Mouse (Mus musculus) adrenal gland, postnatal 14 days (tissue): ENCODE data around the gene Irgm1. TPM values are rescaled to one million over a fixed set of nuclear protein-coding genes. Genes with fewer than 3 reads are reported as not detected.
"Not testable (repeated sequence)": the region's sequence is repeated elsewhere in the genome, so short reads cannot be mapped to it uniquely, and the experiment has no call there.

ENCODE experiments used
- DNase-seq: peaks from one replicate; pipeline ENCODE4 v3.0.0; 2021; ENCODE audit warnings: mixed read lengths
- long read RNA-seq, 2 experiments: library from polyadenylated mRNA; stranded (forward); transcript quantifications; one replicate each; pipeline ENCODE4 v2.0.0; 2021
- total RNA-seq: library from RNA; stranded (reverse); gene quantifications from 2 replicates; pipeline ENCODE4 v1.2.3, GENCODE M21; 2021

The Irgm1 gene
- total RNA-seq: 15.2 and 19.0 TPM in 2 replicates
- long read RNA-seq, experiment 1, transcript Irgm1-202 (2 exons, 2,082 nt): major isoform, 18 of 29 reads
- long read RNA-seq, experiment 1, transcript Irgm1-201 (3 exons, 2,259 nt): minor isoform, 7 of 29 reads
- long read RNA-seq, experiment 1, partial matches to known transcripts: 0 of 29 reads
- long read RNA-seq, experiment 1, other reads (novel, unspliced or antisense): 4 of 29 reads
- long read RNA-seq, experiment 2, transcript Irgm1-202 (2 exons, 2,082 nt): minor isoform, 8 of 21 reads
- long read RNA-seq, experiment 2, transcript Irgm1-201 (3 exons, 2,259 nt): major isoform, 9 of 21 reads
- long read RNA-seq, experiment 2, partial matches to known transcripts: 0 of 21 reads
- long read RNA-seq, experiment 2, other reads (novel, unspliced or antisense): 4 of 21 reads

DNA sequence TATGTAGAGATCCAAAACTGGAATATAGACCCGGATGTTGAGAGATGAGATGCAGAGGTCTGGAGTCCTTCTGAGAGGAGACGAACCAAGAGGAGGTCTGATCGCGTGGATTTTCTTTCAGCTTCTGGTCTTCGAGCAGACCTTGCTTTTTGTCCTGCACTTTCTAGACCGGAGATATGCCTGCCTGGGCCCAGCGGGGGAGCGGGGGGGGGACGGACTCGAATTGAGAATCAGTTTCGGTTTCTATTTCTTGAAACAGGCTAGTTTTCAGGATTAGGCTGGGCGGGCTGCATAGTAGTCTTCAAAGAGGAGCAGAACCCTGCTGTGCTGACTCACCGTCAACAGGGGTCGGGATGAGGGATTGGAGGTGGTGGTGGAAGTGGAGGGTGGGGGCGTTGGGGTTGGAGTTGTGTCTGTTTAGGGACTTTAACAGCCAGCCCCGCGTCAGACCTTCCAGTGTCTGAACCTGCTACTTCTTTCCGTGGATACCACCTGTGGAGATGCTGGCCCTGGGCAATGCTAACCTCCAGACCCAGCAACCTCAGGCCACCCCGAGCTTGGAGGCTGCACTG lies at the start of gene Irgm1:
Gene Irgm1, minus strand, starts transcription at position 483 of the 572 bp plus-strand sequence.
- DNase-seq: peak; percentile 87

DNA sequence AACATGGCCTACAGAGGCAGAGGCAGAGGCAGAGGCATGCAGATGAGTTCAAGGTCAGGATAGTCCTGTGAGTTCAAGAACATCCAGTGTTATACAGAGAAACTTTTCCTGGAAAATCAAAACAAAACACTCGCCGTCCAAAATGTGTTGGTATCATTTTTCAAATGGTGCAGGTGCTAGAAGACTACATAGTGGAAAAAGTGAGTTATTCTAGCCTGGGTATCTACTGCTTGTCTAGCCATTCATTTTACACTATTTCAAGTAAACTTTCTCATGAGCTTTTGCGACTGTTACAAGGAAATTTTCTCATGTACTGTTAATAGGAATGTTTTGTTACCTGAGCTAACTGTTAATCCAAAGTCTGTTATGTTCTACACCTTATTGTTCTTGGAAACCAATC lies 46.9 kb upstream of the Irgm1 start:
- no peak for DNase-seq

GRCm38 (mm10) chr11:48913611-48914010 lies 42.1 kb upstream of the Irgm1 start:
- no peak for DNase-seq

DNA sequence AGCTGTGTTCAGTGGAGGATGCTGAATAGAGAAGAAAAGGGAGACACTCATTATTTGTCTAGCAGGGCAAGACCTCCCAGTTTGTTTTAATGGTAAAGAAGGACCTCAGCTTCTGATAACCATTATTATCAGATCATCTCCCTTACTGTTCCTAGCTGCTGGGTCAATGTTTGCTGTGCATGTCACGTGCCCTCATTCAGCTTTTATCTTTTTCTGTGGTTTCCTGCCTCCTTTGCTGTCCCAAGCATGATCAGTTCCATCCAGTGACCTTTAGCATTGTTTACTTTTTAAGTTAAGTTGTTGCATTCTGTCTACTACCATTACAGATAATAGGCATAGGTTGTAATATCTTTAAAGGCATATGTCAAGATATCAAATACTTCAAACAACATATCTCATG lies 37.0 kb upstream of the Irgm1 start:
- DNase-seq: no peak

GRCm38 (mm10) chr11:48902021-48902420 lies 30.5 kb upstream of the Irgm1 start, which contains the start of gene Gm5431:
Gene Gm5431, minus strand, starts transcription at chr11:48902214.
- DNase-seq: peak; percentile 6

DNA sequence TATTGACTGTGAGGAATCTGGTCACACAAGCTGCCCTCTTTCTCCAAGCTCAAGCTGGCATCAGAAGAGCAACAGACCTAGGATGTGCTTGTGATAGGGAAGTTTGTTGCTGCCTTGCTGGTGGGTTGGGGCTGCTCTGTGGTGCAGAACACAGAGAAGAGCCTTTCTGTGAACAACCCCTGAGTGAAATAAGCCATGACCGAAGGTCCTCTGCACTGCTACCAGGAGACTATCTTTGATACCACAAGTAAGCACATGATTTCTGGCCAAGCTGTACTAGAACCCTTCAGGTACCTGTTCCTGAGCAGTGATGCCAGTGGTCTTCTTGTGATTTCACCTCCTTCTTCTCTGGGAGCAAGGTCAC lies 30.1 kb upstream of the Irgm1 start:
- not testable (repeated sequence) for DNase-seq

DNA sequence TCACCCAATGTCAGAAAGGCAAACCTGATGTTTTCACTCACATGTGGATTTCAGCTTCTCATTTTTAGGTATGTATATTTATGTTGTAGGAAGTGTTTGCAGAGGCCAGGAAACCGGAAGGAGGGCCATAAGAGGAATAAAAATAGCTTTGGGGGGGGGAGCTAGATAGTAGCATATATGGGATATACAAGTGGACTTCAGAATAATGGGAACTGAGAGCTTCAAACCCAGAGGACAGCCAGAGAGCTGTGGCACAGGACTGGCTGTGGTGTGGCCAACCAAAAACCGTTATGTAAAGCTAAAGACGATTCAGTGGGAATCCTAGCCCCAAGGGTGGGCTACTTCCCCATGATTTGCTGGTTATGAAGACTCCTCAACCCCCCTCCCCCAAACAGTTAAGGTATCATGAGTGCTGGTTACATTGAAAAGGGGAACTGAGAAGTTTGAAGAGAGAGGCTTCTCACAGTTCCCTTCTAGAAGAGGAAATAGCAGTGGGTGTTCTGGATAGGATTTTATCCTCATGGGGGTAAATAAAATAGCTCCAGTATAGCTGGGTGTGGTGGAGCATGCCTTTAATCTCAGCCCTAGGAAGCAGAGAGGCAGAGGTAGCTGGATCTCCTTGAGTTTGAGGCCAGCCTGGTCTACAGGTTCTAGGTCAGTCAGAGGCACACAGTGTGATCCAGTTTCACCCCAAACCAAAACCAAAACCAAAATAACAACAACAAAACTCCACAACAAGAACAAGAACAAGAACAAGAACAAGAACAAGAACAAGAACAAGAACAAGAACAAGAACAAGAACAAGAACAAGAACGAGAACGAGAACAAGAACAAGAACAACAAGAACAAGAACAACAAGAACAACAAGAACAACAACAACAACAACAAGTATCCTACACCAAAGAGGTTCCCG lies 29.4 kb upstream of the Irgm1 start:
- not testable (repeated sequence) for DNase-seq

DNA sequence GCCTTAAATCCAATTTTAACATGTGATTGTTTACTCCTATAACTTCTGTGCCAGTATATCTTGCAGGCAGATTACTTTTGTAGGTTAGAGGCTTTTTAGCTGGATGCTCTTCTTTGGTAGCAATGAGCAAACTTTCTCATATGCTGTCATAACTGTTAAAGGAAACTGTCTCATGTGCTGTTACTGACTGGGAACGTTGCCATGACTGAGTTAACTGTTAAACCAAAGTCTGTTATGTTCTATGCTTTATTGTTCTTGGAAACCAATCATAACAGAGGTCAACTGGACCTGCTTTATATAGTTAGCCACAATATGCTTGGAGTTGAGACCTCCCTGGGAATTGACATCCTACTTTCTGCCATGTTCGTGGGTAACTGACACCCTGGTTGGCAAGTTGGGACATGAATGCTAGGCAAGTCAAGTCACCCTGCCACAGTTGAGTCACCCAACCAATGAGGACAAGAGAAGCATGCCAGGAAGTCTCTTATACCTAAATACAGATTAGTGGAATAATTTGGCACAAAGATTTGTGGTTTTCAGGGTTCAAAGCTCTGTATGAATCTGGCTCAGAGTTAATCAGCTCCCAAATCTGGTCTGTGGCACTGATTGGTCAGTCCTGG lies 27.4 kb upstream of the Irgm1 start:
- DNase-seq: no peak

DNA sequence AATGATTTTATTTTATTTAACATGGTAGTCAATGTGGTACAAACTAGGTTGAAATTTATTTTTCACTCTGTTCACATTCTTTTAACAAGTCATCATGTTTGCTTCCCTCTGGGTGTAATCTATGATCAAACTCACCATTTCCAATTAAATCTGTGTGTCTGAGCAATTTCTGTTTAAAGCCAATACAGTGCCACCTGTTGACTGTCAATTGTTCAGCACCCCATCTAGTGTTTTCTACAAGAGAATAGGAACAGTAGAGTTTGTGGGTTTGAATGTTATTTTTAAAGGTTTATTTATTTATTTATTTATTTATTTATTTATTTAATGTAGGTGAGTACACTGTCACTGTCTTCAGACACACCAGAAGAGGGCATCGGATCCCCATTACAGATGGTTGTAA lies 5.2 kb upstream of the Irgm1 start:
- DNase-seq: no peak

- DNase-seq: not testable (repeated sequence)
Measured at GRCm38 (mm10) chr11:48875343-48875837, 3.9 kb upstream of the Irgm1 start.

DNA sequence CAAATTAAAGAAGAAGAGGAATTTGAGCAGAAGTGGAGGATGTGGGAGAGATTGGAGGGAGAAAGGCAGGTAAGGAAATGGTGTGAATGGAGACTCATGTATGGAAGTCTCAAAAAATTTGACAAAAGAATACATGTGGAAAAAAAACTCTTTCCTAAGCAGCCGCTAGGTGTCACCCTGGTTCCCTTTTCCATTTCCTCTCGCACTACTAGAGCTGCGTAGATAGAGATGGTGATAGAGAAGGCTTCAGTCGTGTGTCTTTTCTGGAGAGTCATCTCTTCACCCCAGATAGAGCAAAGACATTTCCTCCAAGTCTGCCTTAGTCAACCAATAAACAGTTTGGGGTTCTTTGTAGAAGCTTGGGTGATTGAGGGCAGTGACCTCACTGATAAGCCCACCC lies 3.0 kb upstream of the Irgm1 start:
- peak; percentile 65 for DNase-seq

- no peak for DNase-seq
Measured at GRCm38 (mm10) chr11:48873591-48874290, 2.3 kb upstream of the Irgm1 start.

DNA sequence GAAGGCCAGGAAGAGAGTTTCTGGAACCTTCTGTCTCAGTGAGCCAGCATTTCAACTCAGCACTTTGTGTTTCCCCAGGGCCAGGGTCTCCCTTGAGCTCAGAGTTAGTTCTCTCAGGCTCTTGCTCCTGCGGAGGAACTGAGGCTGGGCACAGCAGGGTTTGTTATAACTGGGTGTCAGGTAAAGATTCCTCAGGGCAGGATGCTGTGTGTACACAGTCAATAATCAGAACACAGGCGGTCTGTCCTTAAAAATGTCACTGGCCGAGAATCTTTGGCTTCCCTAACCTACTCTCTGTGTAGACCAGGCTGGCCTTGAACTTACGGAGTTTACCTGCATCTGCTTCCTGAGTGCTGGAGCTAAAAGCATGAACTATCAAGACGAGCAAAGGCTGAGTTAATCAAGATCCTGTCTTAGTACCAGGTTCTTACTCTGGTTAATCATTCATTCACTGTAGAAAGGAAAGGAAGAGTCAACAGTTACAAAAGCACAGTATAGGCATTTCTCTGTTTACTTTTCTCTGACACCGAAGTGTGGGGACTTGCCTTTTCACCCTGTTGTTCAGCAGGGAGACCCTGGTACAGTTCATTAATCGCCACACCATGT lies 1.3 kb upstream of the Irgm1 start:
- no peak for DNase-seq

DNA sequence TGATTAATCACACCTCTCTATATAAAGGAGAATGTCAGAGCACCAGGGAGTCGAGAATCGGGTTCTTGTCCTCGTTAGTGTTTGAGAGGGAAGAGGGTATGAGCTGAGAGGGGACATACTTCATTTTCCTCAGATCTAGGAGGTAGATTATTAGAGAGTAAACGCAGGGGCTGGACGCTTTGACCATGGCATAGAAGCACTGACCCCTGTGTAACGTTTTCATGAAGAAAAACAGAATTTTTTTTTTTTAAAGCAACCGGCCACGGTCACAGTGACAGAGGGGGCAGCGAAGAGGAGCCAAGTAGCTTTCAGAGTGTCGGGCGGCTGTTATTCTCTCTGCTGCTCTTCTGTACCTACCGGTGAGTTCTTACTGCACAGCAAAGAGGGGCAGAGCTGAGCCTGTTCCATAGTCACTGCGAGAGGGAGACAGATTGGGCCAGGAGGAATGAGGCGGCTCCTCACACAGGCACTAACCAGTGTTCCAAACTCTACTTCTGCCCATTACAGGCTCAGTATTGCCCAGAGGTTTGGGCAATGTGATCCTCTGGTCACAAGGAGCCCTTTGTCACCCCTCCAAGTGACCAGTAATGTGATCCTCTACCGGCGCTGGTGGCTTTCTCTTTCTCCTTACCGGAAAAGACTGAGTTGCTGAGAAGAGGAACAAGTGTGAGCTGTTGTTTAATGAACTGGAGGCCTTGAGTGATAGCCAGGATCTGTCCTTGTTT lies 496 bp upstream of the Irgm1 start:
- peak; percentile 64 for DNase-seq

DNA sequence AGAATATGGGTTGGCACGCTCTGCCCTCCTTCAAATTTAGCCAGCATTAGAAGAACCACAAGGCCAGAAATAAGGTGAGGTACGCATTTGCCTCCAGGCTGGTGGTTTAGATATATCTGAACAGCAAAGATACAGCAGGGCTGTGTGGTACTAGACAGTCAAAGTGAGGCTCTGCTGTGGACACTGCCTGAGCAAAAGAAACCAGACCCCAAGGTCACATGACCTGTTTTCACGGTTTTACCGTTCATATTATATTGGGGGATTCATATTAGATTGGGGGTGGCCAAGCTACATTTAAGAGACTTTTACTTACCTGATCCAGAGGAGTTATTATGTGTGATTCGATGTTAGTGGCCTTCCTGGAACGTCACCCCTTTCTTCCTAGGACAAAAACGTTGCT lies 702 bp downstream of the Irgm1 start:
- DNase-seq: no peak

DNA sequence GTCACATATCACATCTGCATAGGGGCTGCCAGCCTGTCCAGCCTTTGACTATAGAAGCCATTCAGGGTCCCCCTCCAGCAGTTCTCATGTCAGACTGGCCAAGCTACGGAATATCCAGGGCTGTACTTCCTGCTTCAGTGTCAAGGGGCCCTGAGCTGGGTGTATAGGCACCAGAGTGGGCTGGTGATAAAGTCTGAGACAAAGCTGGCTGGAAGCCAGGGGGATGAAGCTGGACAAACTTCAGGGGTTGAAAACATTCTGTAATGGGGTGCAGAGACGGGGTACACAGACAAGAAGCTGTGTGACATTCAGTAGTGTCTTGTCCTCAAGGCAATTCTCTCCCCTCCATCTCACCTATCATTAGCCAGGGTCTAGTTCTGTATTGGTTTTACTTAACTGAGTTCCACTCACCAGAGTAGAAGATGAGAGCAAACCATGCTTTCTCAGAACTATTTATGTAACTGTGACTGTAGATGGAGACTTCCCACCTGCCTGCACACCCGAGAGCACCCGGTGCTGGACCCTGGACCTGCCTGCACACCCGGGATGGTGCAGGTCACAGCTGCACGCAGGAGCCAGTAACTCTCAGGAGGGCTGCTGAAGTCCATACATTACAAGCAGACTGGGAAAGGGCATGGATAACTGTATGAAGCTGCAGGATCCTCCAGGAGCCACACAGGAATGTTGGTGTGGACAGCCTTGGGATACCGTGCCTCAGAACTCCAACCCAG lies 1.9 kb downstream of the Irgm1 start:
- DNase-seq: peak; percentile 32

DNA sequence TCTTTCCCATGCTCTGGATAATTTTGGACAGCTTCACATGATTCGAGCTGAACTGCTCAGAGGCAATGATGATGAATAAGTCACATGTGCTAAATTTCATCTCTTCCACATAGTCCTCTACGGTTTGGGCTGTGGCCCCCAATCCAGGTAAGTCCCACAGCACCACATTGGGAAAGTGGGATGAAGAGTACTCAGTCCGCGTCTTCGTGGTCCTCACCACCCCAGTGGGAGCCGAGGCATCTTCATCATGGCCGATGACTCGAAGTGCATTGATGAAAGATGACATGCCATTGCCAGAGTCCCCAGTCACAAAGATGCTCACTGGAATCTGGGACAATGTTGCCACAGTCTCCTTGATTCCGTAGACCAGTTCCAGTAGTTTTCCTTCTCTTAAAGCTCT lies 5.0 kb downstream of the Irgm1 start:
- no peak for DNase-seq

DNA sequence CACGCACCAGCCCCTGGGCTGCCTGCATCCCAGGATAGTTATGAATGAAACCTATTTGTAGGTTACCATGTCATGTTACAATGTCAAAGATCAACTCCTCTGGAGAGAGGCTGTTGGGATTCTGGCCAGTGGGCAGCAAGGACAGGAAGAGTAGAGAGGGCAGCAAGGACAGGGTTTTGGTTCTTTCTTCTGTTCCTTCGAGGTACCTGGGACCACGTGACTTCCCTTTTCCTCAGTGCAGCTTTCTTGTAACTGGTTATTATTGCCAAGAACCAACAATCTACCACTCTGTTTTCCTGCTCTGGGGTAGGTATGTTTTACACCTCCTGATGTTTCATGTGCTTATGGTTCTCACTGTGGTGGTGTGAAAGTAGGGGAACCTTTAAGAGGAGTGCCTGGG lies 7.7 kb downstream of the Irgm1 start:
- DNase-seq: no peak

GRCm38 (mm10) chr11:48862784-48863319 lies 8.6 kb downstream of the Irgm1 start:
- DNase-seq: no peak
